Mouse (Mus musculus): ENCODE data around the gene E2f2.

DNA sequence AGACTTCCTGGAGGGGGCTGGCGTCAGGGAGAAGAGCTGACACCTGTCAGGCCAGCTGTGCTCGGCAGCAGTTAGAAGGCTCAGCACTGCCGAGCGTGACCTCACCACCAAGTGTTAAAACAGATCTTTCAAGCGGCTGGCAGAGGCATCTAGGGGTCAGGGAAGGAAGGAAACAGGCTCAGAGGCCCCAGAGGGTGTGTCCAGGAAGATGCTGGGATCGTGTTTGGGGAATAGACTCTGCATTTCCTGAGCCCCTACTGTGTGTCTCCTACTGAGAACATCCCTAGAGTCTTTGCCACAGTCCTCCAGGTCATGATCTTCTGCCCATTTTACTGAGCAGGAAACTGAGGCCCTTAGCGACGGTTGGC is 5.0 kb downstream of the E2f2 start:
- TF ChIP-seq EP300 (IDR thresholded peaks at IDR 0.05; ENCODE audit: insufficient read depth, low read depth, low read length) = no peak
- no peak for TF ChIP-seq CTCF (IDR thresholded peaks at IDR 0.05)
